Mouse (Mus musculus) frontal cortex, postnatal 25 days (tissue): ENCODE results near the gene AI661453.

Experiments
- DNase-seq, 2 experiments: peaks; one replicate each; pipeline ENCODE4 v3.0.0; 2022; ENCODE audit warnings: low spot score in 2 of 2

The AI661453 gene

DNA sequence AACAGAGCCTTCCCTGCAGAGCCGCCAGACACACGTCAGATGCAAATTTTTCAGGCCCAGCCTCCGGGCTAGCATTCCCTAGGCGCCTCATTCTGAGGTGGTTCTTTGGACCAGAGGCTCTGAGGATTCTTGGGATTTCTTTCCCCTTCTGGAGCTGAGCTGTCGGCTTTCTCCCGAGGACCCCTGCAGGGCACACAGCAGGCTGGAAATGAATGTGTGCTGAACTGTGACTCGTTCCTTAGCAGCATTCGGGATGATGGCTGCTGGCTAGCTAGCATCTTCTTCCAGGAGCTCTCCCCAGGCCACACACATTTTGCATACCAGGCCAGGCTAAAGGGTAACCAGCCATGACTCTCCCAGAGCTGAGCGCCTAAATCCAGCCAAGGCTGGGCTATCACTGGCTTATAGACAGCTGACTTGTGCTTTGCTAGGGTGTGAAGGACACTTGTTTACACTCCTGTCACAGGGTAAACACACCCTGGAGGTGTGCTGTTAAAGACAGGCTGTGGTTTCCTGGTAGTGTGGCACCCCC, 4.0 kb downstream of the AI661453 start:
- DNase-seq: no peak

- no peak for DNase-seq
Observed at GRCm38 (mm10) chr17:47441296-47442051, 5.1 kb downstream of the AI661453 start.

DNA sequence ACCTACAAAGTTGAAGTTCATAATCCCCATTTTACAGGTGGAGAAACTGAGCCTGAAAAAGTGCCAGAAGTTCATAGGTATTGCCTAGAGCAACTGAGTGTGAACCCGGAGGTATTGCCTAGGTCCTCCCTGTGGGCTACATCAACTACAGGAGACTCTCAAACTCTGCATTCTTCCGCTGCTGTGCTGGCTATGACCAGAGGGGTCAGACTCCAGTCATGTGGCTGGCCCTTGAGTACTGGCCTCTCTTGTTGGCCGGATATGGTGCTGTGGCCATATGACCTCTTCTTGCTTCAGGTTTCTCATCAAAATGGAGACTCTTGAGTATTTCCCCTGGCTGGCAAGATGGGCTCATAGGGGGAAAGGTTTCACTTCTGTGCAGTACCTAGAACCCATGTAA, 5.9 kb downstream of the AI661453 start:
- DNase-seq: no peak

DNA sequence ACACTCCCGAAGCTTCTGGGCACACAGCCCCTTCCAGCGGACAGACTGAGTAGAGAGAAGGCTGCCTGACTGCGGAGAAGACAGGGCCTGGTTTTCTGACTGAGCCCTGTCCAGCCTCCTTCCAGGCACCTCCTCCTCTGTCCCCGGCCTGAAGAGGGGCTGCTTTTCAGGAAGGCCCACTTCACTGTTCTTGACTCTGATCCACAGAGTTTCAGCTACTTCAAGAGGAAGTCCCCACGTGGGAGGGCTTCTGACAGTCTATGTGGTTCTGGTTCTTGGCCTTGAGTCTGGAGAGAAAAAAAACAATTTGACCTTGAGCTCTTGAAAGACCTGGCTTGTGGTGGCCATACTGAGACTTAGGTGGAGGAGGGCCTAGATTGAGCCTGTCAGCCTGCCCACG, 7.7 kb downstream of the AI661453 start:
- DNase-seq: no peak

- DNase-seq: no peak
Observed at GRCm38 (mm10) chr17:47445518-47445917, 9.1 kb downstream of the AI661453 start.

DNA sequence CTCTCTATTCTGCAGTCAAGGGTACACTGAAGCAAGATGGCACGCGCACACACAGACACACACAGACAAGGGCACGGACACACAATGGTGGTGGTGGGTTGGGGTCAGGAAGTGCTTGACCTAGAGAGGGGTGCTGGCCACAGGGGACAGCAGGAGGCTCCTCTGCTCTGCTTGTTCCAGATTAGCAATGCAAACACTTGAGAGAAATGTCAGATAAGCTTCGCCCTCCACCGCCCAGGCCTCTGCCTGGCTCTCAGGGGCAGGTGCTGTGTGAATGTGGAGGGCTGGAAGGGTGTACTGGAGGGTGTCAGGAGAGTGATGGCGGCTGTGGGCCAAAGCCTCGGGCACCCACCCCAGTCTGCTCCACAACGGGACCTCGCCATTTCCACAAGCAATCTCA, 9.6 kb downstream of the AI661453 start:
- DNase-seq: no peak

GRCm38 (mm10) chr17:47446561-47446960, 10.1 kb downstream of the AI661453 start:
- DNase-seq: no peak

DNA sequence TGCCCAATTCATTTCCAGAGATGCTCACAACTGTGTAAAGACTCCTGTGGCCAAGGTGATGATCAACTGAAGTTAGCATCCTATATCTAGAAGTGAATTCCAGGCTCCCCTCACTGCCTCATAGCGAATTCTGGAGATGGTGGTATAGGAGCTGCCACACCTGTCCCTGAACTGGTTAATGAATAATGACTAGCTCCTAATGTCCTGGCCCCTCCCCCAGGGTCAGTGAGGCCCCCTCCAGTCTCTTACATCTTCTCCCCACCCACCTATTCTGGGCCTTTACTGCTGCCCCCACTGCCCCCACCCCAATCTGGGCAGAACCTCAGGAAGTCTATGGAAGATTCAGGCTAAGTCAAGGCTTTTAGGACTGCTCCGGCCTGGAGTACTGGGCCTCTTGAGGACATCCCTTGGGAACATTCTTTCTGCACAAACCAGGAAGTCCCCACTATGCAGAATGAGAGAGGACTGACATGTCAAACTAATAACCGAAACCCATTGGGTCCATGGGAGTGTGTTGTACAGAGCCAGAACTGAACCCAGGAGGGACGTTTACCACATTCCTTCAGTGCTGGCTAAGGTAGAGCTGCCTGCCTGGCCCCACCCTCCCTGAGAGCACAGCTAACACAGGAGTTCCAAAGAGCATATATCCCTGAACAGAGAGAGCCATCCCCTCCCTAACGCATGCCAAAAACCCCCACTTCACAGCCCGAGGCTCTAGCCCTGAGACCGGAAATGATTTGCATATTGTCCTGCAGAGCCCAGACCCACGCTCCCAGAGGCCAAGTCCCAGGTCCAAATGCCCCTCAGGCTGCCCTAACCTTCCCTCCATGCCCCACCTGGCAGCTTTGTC, 12.3 kb downstream of the AI661453 start:
- no peak for DNase-seq

GRCm38 (mm10) chr17:47449432-47449831, 13.0 kb downstream of the AI661453 start:
- DNase-seq: no peak

GRCm38 (mm10) chr17:47450239-47450638, 13.8 kb downstream of the AI661453 start:
- DNase-seq: no peak

DNA sequence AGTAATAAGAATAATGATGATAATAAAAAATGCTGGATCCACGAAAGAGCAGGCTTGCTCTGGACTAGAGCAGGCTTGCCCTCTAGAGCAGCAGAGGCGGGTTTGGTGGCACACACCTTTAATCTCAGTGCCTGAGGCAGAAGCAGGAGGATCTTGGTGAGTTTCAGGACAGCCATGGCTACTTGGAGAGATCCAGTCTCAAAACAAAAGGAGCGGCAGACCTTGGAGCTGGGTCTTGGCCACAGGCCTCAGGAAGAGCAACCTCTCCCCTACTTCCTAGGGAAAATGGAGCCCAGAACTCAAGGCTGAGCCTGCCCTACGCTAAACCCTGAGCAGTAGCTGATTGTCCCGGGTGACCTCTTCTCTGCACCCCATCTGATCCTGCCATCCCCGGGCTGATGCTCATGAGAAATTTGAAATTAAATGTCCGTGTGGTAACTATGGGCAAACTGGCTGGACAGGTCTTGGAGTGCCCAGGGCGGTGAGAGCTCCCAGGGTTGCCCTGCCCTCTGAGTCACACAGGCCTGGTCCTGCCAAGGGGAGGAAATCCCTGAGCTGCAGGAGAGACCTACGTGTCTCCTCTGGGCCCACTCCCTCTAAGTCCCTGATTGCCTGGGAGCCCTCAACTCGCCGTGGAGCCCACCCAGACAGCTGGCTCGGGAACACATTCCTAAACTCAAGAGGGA, 14.6 kb downstream of the AI661453 start:
- DNase-seq: no peak

GRCm38 (mm10) chr17:47452886-47453285, 16.5 kb downstream of the AI661453 start:
- DNase-seq: no peak

GRCm38 (mm10) chr17:47454675-47455074, 18.3 kb downstream of the AI661453 start:
- DNase-seq: no peak

DNA sequence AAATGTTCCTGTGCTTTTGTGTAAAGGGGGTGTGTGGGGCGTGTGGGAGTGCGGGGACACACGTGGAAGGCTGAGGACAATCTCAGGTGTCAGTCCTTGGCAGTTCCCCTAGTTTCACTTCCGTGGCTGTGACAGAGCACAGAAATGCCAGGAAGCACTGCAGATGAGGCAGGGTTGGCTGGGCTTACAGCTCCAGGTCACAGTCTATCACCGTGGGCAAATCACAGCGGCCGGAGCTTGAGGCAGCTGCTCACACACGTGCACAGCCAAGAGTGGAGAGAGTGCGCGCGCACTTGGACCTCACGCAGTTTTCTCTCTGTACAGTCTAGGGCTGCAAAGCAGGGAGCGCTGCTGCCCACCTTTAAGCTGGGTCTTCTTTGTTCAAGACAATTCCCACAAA, 21.9 kb downstream of the AI661453 start:
- no peak for DNase-seq

GRCm38 (mm10) chr17:47458936-47459335, 22.5 kb downstream of the AI661453 start:
- no peak for DNase-seq

- DNase-seq: no peak
Observed at GRCm38 (mm10) chr17:47459341-47459919, 23.0 kb downstream of the AI661453 start.

DNA sequence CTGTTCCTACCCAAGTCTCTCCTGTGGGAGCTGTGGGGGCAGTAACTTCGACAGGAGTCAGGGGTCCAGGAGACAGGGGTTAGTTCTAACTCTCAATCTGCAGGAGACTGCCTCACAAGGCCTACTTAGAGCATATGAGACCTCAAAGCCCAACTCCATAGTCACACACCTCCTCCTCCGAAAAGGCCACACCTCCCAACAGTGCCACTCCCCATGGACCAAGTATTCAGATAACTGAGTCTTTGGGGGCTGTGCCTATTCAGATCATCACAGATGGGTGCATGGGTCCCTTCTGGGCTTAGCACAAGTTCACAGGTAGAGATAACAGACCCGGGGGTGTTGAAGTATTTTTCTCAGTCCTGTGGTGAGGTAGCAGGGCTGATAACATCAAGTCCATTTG, 25.3 kb downstream of the AI661453 start:
- DNase-seq: no peak

GRCm38 (mm10) chr17:47462209-47462608, 25.8 kb downstream of the AI661453 start:
- DNase-seq: no peak

- no peak for DNase-seq
Observed at GRCm38 (mm10) chr17:47462728-47463388, 26.4 kb downstream of the AI661453 start.

DNA sequence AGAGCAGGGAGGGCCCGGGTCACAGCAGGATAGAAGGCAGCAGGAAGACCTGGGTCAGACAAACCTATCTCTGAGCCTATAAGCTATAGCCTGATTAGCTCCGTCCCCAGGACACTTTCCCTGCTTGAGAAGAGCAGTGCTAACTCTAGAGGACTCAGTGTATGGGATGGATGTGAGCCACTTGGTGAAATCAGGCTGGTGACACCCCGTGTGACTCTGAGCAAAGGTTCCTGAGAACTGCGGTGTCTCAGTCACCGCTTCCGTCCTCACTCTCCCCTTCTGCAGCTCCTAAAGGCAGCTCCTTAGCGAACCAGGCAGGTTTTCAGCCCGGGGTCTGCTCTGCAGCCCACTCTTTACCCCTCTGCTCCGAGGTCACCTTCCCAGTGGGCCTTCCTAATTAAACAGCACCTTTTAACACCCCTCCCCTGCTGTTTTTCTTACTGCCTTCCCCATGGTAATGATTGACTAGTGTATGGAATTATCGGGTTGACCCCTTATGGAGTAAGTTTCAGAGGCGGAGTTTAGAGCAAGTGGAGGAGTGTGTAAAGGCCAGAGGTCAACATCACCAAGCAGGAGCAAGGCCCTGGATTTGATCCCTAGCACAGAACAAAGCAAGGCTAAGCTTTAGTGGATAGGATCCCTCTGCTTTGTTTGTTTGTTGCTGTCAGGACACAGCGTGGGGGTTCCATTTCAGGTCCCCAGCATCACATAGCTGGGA, 28.0 kb downstream of the AI661453 start:
- DNase-seq: no peak

DNA sequence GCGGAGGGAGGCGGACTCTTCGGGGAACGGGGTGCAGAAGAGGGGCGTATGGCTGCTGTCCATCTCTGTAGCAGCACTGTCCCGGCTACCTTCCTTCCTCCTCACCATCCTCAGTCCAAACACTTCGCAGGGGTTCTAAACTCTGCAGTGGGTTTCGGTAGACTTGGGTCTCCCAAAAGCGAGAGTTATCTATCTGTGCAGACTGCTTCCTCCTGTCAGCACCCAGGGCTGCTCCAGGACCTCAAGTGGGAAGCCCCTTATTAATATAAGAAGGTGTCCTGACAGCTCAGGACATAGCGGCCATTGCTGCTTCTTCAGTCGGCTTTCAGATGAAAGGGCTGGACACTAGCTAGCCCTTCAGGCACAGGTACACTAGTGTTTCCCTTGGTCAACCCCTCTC, 28.6 kb downstream of the AI661453 start:
- no peak for DNase-seq
